Mouse (Mus musculus) liver, embryonic 14.5 days (tissue): ENCODE results near the gene Vipr1.

Source experiments
- CTCF ChIP-seq: IDR thresholded peaks from 2 replicates; pipeline ENCODE4 v1.5.1; 2016; ENCODE audit warnings: antibody characterized with exemption, low read depth, control low read depth
- EP300 ChIP-seq: IDR thresholded peaks from 2 replicates; pipeline ENCODE4 v1.6.1; 2016; ENCODE audit warnings: antibody characterized with exemption, low read depth

GRCm38 (mm10) chr9:121642001-121642400 lies 515 bp upstream of the Vipr1 start, which contains the start of gene Lyzl4:
- TF ChIP-seq EP300 (no peak), CTCF (peak; percentile 57)
